Mouse (Mus musculus): ENCODE results near the gene Slc5a2. TPM values are rescaled to one million over a fixed set of nuclear protein-coding genes. Genes with fewer than 3 reads are reported as not detected.

Gene Slc5a2
- total RNA-seq, 1 experiment from 2014 or later, result not detected

DNA sequence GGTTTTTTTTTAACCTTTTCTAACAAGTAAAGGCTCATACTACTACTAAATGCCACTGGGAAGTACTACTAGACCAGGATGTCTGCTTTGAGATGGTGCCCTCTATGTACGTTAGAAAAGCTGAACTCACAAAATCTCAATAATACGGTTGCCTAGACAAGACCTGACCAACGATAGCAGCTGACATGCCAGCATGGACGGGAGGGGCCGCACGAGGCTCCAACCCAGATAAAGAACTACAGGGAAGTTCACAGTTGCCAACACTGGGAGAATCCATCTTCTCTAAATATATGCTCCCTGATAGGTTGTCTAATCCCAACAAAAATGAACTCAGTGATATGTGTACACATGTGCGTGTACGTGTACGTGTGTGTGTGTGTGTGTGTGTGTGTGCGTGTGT, 29.3 kb downstream of the Slc5a2 start:
- no peak for ATAC-seq (replicated peaks; ENCODE audit: insufficient number of reproducible peaks, low FRiP score, low TSS enrichment, poor library complexity, severe bottlenecking)

DNA sequence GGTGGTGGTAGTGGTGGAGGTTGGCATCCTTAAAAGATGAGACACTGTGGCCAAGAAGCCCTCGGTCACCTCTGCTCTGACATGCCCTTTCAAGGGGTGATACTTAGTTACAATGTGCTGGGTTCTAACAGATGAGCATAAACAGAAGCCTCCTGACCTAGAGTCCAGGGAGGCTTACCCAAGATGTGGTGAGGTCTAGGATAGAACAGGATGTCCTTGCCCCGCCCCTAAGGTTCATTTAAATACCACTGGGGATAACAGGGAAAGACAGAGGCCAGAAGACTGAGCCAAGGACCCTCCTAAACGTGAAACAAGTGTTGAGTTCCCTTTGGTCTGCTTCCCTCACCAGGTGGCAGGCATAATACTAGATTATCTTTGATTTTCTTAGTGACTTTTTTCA, 31.1 kb downstream of the Slc5a2 start:
- ATAC-seq (replicated peaks; ENCODE audit: insufficient number of reproducible peaks, low FRiP score, low TSS enrichment, poor library complexity, severe bottlenecking), result no peak

DNA sequence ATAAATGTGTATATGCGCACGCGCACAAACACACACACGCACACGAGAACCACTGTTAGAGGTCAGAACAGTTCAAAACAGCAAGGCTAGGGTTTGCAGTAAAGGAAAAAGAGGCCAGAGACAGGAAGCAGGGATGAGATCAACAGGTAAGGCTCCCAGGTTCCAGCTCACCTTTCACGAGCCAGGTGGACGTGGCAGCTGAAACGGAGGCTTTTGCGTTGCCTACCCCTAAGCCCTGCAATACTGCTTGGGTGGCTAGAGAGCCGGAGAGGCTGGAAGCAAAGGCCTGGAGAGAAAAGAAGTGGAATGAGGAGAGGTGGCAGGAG, 31.8 kb downstream of the Slc5a2 start:
- no peak for ATAC-seq (replicated peaks; ENCODE audit: insufficient number of reproducible peaks, low FRiP score, low TSS enrichment, poor library complexity, severe bottlenecking)

- ATAC-seq (replicated peaks; ENCODE audit: insufficient number of reproducible peaks, low FRiP score, low TSS enrichment, poor library complexity, severe bottlenecking), result peak; percentile 76
These were observed 32.4 kb downstream of the Slc5a2 start, which contains the start of gene BC017158 for GRCm38 (mm10) chr7:128297617-128298480. BC017158 (minus strand) TSS chr7:128298170.

DNA sequence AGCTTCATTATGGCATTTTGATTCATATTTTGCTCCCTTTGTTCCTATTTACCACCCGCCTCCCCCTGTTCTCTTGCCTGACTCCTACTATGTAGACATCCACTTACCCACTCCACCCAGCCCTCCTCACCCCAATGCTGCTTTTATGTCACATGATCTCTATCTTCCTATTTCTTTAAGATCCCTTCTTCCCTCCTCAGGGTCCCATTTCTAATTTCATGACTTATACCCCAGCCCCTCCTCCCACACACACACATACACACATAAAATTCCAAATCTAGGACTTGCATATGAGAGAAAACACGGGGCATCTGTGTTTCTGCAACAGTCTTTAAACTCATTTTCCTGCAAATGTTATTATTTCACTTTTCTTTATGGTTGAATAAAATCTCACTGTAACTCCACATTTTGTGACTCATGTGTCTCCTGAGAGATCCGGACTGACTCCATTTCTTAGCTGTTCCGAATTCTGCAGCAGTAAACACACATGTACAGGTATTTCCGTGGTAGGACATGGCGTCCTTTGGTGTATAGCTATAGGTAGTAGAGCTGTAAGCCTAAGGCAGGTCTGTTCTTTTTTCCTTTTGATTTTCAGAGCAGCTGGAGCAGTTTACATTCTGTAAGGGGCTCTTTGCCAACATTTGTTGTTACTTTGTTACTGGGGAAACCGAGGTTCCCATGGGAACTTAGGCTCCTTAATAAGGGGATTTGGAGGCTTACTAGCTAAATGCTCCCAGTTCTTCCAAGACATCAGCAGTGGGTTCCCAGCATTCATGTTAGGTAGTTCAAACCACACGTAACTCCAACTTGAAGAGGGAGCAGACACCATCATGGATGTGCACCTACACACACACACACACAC, 33.3 kb downstream of the Slc5a2 start:
- no peak for ATAC-seq (replicated peaks; ENCODE audit: insufficient number of reproducible peaks, low FRiP score, low TSS enrichment, poor library complexity, severe bottlenecking)

- no peak for ATAC-seq (replicated peaks; ENCODE audit: insufficient number of reproducible peaks, low FRiP score, low TSS enrichment, poor library complexity, severe bottlenecking)
These were observed 35.5 kb downstream of the Slc5a2 start for GRCm38 (mm10) chr7:128300952-128301351.

DNA sequence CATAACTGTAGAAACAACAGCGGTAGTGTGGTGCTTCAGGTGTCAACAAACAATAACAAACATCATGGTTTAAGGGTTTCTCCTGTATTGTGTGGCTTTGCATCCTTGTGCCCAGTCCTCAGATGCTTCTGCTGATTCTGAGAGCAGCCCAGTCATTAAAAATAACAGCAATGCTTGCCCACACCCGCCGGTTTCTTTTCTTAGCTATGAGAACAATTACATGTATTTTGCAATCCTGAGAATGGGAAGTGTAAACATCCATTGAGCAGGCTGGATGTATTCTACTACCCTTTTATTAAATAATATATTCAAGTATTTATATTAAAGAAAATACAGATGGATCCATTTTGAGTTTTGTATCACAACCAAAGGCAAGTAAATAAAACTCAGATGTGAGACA, 36.7 kb downstream of the Slc5a2 start:
- peak; percentile 55; the same call in 1 of the 2 replicates for ATAC-seq (replicated peaks; ENCODE audit: insufficient number of reproducible peaks, low FRiP score, low TSS enrichment, poor library complexity, severe bottlenecking)

GRCm38 (mm10) chr7:128304198-128304597, 38.7 kb downstream of the Slc5a2 start:
- no peak for ATAC-seq (replicated peaks; ENCODE audit: insufficient number of reproducible peaks, low FRiP score, low TSS enrichment, poor library complexity, severe bottlenecking)

DNA sequence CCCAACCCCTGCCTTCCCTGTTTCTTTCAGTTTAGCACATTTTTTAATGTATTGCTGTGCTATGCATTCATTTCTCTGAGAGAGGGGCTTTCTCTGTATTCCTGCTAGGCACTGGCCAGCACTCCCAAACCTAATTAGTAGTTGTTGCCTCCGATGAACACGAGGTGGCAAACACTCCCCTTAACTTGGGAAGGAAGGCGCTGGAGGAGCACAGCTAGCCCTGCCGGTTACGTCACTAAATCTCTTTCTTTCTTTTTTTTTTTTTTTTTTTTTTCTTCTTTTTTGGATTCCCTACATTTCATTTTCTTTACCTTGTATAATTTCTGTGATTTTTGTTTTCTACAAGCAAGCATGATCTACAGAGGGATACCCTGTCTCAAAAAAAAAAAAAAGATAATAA, 39.5 kb downstream of the Slc5a2 start:
- ATAC-seq (replicated peaks; ENCODE audit: insufficient number of reproducible peaks, low FRiP score, low TSS enrichment, poor library complexity, severe bottlenecking), result no peak

- ATAC-seq (replicated peaks; ENCODE audit: insufficient number of reproducible peaks, low FRiP score, low TSS enrichment, poor library complexity, severe bottlenecking), result peak; percentile 42; the same call in 1 of the 2 replicates
These were observed 42.4 kb downstream of the Slc5a2 start for GRCm38 (mm10) chr7:128307851-128308250.

DNA sequence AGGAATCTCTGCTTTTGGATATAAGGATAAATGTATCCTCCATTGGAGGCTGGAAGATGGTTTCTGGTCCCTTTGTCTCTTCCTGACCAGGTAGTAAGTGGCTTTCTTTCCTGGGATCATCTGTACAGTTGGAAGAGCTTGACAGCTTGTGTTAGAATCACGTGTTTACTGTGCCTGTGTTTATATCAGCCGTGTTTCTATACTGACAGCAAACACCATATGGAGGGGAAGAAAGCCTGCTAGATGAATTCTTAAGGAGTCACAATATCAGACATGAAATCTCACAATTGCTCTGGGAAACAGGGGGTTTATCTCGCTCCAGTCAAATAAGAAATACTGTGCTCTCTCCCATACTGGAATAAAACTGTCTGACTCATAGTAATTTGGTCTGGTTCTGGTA, 43.8 kb downstream of the Slc5a2 start:
- no peak for ATAC-seq (replicated peaks; ENCODE audit: insufficient number of reproducible peaks, low FRiP score, low TSS enrichment, poor library complexity, severe bottlenecking)

DNA sequence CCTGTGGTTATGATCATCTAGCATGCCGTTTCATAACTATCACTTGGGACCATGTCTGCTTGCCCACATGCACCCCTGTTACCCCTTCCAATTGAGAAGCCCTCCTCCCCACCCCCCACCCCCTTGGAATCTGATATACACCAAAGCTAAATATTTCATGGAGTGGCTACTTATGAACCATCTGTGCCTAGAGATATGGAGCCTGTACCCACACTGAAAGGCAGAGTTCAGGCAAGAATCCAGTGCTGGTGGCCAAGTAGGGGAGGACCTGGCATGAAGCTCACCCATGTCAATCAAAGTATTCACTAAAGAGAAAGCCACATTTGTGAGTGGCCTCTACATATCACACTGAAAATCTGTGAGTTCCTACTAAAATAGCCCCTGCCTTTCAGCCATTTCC, 44.3 kb downstream of the Slc5a2 start:
- ATAC-seq (replicated peaks; ENCODE audit: insufficient number of reproducible peaks, low FRiP score, low TSS enrichment, poor library complexity, severe bottlenecking), result no peak

DNA sequence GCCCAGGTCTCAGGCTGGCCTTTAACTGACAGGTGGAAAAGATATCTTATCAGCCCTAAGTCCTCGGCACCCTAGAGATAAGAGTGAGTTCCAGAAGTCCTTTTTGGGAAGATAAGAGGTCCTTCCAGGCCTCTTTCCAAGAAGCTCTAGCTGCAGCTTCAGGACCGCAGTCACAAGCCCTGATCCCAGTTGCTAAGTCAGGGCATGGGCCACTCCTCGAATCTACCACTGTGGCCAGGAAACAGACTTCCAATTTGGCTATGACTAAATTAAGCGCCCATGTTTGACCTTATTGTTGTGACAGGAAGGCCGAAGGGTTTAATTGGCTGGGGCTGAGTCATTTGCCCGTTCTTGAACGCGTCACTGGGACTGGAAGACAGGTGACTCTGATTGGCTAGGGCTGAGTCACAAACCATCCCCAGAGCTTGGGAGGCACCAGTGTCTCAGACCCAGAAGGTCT, 44.8 kb downstream of the Slc5a2 start:
- ATAC-seq (replicated peaks; ENCODE audit: insufficient number of reproducible peaks, low FRiP score, low TSS enrichment, poor library complexity, severe bottlenecking), result no peak

DNA sequence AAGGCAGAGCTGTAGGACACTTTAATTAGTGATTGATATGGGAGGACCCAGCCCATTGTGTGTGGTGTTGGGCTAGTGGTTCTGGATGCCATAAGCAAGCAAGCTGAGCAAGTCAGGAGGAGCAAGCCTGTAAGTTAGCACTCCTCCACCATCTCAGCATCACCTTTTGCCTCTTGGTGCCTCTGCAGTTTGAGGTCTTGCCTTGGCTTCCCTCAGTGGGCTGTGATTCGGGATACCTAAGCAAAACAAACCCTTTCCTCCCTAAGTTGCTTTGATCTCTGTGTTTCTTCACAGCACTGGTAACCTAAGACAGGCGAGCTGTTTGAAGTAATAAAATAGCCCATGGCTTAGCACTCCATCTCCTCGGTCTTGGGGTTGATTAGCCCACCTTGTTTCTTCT, 45.8 kb downstream of the Slc5a2 start:
- ATAC-seq (replicated peaks; ENCODE audit: insufficient number of reproducible peaks, low FRiP score, low TSS enrichment, poor library complexity, severe bottlenecking), result no peak

GRCm38 (mm10) chr7:128311811-128312210, 46.4 kb downstream of the Slc5a2 start:
- no peak for ATAC-seq (replicated peaks; ENCODE audit: insufficient number of reproducible peaks, low FRiP score, low TSS enrichment, poor library complexity, severe bottlenecking)

- no peak for ATAC-seq (replicated peaks; ENCODE audit: insufficient number of reproducible peaks, low FRiP score, low TSS enrichment, poor library complexity, severe bottlenecking)
These were observed 47.1 kb downstream of the Slc5a2 start for GRCm38 (mm10) chr7:128312375-128313059.

GRCm38 (mm10) chr7:128313601-128314000, 48.1 kb downstream of the Slc5a2 start:
- ATAC-seq (replicated peaks; ENCODE audit: insufficient number of reproducible peaks, low FRiP score, low TSS enrichment, poor library complexity, severe bottlenecking), result no peak

DNA sequence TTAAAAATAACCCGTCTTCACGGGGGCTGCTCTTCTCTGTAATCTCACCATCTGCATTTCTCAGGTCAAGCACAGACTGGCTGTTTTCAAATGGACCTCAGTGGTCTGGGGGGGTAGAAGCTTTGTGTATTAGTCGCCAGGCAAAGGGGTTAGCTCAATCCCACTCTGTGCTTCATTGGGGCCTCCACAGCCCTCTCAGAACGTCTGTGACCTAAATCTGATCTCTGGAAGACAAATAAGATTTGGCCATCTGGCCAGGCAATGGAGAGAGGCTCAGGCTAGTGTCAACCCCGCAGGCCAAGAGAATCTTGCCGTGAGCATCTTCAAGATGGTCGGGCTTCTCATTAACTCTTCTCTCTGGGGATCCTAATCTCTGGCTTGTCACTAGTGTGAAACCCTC, 49.0 kb downstream of the Slc5a2 start:
- no peak for ATAC-seq (replicated peaks; ENCODE audit: insufficient number of reproducible peaks, low FRiP score, low TSS enrichment, poor library complexity, severe bottlenecking)

DNA sequence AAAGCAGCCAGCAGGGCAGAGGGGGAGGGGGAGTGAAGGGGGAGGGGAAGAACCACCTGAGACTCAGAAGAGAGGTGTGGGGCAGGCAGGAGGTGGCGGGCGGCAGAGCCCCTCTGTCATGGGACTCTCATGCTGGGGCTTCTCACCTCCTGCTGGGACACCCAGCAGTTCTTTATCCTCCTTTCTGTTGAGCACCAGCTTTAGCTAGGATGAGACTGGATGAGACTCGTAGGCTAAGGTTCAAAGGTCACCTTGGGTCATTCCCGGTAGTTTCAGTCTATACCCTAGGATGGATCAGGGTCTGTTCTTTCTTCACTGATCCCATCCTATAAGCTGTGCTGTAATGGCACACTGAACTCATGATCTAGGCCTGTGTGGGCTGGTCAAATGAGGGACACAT, 51.6 kb downstream of the Slc5a2 start:
- no peak for ATAC-seq (replicated peaks; ENCODE audit: insufficient number of reproducible peaks, low FRiP score, low TSS enrichment, poor library complexity, severe bottlenecking)

Measured in monocyte, adult 5-6 weeks (primary cell).